Mouse (Mus musculus) left cerebral cortex, adult 2 months (tissue): ENCODE results near the gene Sugt1. TPM values are rescaled to one million over a fixed set of nuclear protein-coding genes. Genes with fewer than 3 reads are reported as not detected.

Experiments
- DNase-seq, 2 experiments: peaks; one replicate each; pipeline ENCODE4 v3.0.0; 2021 to 2022; ENCODE audit warnings: low spot score in 2 of 2, mixed read lengths in 1 of 2; ENCODE audit errors: extremely low spot score in 1 of 2
- H3K27ac ChIP-seq: fragments of 200-600 bp; 2 replicates; pipeline ENCODE4 v1.8.1; 2022
- H3K4me3 ChIP-seq: fragments of 200-600 bp; 2 replicates; pipeline ENCODE4 v1.8.1; 2022
- CTCF ChIP-seq: fragments of 200-600 bp; IDR thresholded peaks from 2 replicates; pipeline ENCODE4 v1.8.1; 2022; ENCODE audit warnings: antibody characterized with exemption, mild to moderate bottlenecking, moderate library complexity
- intact Hi-C: fragments of 180-260 bp; cut with DNase I; formaldehyde crosslinking; loops from one replicate; pipeline ENCODE4 v1.15.1; 2025
- total RNA-seq, 2 experiments: library from RNA; stranded (reverse); gene quantifications; 2 replicates each; pipeline ENCODE4 v1.2.3; 2021

The Sugt1 gene
- total RNA-seq, 2 experiments from 2014 or later = 83.6 to 88.8 TPM

- H3K4me3 ChIP-seq = no peak overlapping the region
- no peak for DNase-seq
Measured at GRCm38 (mm10) chr14:79608286-79608685, 20.8 kb downstream of the Sugt1 start.

GRCm38 (mm10) chr14:79617121-79617828 is 29.8 kb downstream of the Sugt1 start:
- peak overlapping the region; percentile 38; the same call in 1 of the 2 replicates for H3K27ac ChIP-seq
- TF ChIP-seq CTCF = peak; percentile 78
- DNase-seq = no peak
- no peak overlapping the region for H3K4me3 ChIP-seq
- intact Hi-C loops = loop anchor here (1.0 to 10.0 kb wide), 5 partner anchors 44 to 596 kb away; partner anchors contain the start of gene Pcdh8

More at GRCm38 (mm10) chr14:79608286-79608685, 20.8 kb downstream of the Sugt1 start:
- H3K27ac ChIP-seq = no peak overlapping the region
- intact Hi-C loops = no loop called here
- no peak for TF ChIP-seq CTCF

- no peak for DNase-seq
- Histone ChIP-seq H3K27ac (no peak overlapping the region), H3K4me3 (no peak overlapping the region)
- no peak for TF ChIP-seq CTCF
- intact Hi-C loops = loop anchor here (10.0 kb wide), 1 partner anchor 295 kb away; no protein-coding TSS in a partner anchor
Measured at GRCm38 (mm10) chr14:79619802-79620201, 32.3 kb downstream of the Sugt1 start.

GRCm38 (mm10) chr14:79621143-79621542 is 33.7 kb downstream of the Sugt1 start:
- intact Hi-C loops = no loop called here
- no peak overlapping the region for H3K4me3 ChIP-seq
- DNase-seq = no peak
- no peak overlapping the region for H3K27ac ChIP-seq
- no peak for TF ChIP-seq CTCF

- intact Hi-C loops = no loop called here
- TF ChIP-seq CTCF = no peak
- H3K27ac ChIP-seq = no peak overlapping the region
- no peak for DNase-seq
- no peak overlapping the region for H3K4me3 ChIP-seq
Measured at GRCm38 (mm10) chr14:79632330-79632729, 44.8 kb downstream of the Sugt1 start.

GRCm38 (mm10) chr14:79633196-79633595 is 45.7 kb downstream of the Sugt1 start:
- TF ChIP-seq CTCF = no peak
- intact Hi-C loops = no loop called here
- Histone ChIP-seq H3K27ac (no peak overlapping the region), H3K4me3 (no peak overlapping the region)
- DNase-seq = no peak

- H3K27ac ChIP-seq = no peak overlapping the region
- intact Hi-C loops = no loop called here
- DNase-seq = no peak
- H3K4me3 ChIP-seq = no peak overlapping the region
- TF ChIP-seq CTCF = no peak
Measured at GRCm38 (mm10) chr14:79636814-79637213, 49.3 kb downstream of the Sugt1 start.

- no peak for DNase-seq
- intact Hi-C loops = no loop called here
- no peak overlapping the region for H3K27ac ChIP-seq
- no peak for TF ChIP-seq CTCF
- H3K4me3 ChIP-seq = no peak overlapping the region
Measured at GRCm38 (mm10) chr14:79642063-79642462, 54.6 kb downstream of the Sugt1 start.

GRCm38 (mm10) chr14:79645378-79645777 is 57.9 kb downstream of the Sugt1 start:
- H3K4me3 ChIP-seq = no peak overlapping the region
- no peak for DNase-seq
- no peak for TF ChIP-seq CTCF
- H3K27ac ChIP-seq = no peak overlapping the region
- intact Hi-C loops = no loop called here

- Histone ChIP-seq H3K27ac (no peak overlapping the region), H3K4me3 (no peak overlapping the region)
- DNase-seq = no peak
- intact Hi-C loops = loop anchor here (10.0 kb wide), 1 partner anchor 375 kb away; no protein-coding TSS in a partner anchor
- no peak for TF ChIP-seq CTCF
Measured at GRCm38 (mm10) chr14:79649680-79650079, 62.2 kb downstream of the Sugt1 start.

- DNase-seq = no peak
- Histone ChIP-seq H3K27ac (no peak overlapping the region), H3K4me3 (no peak overlapping the region)
- TF ChIP-seq CTCF = no peak
- intact Hi-C loops = loop anchor here (10.0 kb wide), 1 partner anchor 372 kb away; no protein-coding TSS in a partner anchor
Measured at GRCm38 (mm10) chr14:79652654-79653053, 65.2 kb downstream of the Sugt1 start.

GRCm38 (mm10) chr14:79658286-79658685 is 70.8 kb downstream of the Sugt1 start:
- intact Hi-C loops = loop anchor here (5.0 to 10.0 kb wide), 2 partner anchors 114 to 367 kb away; partner anchors contain the start of gene Pcdh8
- H3K4me3 ChIP-seq = no peak overlapping the region

More at GRCm38 (mm10) chr14:79658286-79658685, 70.8 kb downstream of the Sugt1 start:
- DNase-seq = peak; percentile 35 to 42
- TF ChIP-seq CTCF = no peak
- peak overlapping the region; percentile 71 for H3K27ac ChIP-seq
